Mouse (Mus musculus): ENCODE measurements around the gene Mtch1. TPM values are rescaled to one million over a fixed set of nuclear protein-coding genes. Genes with fewer than 3 reads are reported as not detected.

Mtch1 gene
- polyA plus RNA-seq, 2 experiments = 54.3 to 61.1 TPM

- no peak overlapping the region for H3K27ac ChIP-seq
- ATAC-seq (ENCODE audit: insufficient read depth) (no peak), DNase-seq (ENCODE audit: low read depth in 3 of 3, low spot score in 3 of 3) (no peak)
- 73% methylated on average over 7 of the region's 7 CpGs for WGBS (ENCODE audit: insufficient replicate concordance)
- H3K36me3 ChIP-seq (replicated peaks; ENCODE audit: control insufficient read depth, insufficient read depth, low read depth) = peaks cover 5% of the 10 kb centered on the region; the same call in 1 of the 2 replicates
- peaks cover 0 to 3% of the 10 kb centered on the region in 2 experiments; a peak in 1 of 4 replicates for H3K4me1 ChIP-seq (replicated peaks; ENCODE audit: control insufficient read depth in 2 of 2, insufficient read depth in 2 of 2, low read length in 1 of 2)
- H3K4me3 ChIP-seq (ENCODE audit: insufficient read depth in 1 of 2, low read depth in 2 of 2, low read length in 2 of 2) = no peak overlapping the region
- no peaks in the 10 kb centered on the region for H3K9me3 ChIP-seq (ENCODE audit: control insufficient read depth, low read length)
- H3K4me2 ChIP-seq (ENCODE audit: low read depth) = no peak overlapping the region
- H3K9ac ChIP-seq (replicated peaks) = no peak overlapping the region
- no peaks in the 10 kb centered on the region for H3K27me3 ChIP-seq (ENCODE audit: control insufficient read depth, insufficient read depth, low read length)
- TF ChIP-seq EP300 (IDR thresholded peaks at IDR 0.05; ENCODE audit: low read depth) = no peak
- no peak for TF ChIP-seq CTCF (IDR thresholded peaks at IDR 0.05; ENCODE audit: low read depth)
These were observed 55.9 kb downstream of the Mtch1 start for GRCm38 (mm10) chr17:29291793-29292192.

GRCm38 (mm10) chr17:29282216-29282952 is 65.3 kb downstream of the Mtch1 start:
- Histone ChIP-seq H3K4me3 (ENCODE audit: insufficient read depth in 1 of 2, low read depth in 2 of 2, low read length in 2 of 2) (no peak overlapping the region), H3K9me3 (ENCODE audit: control insufficient read depth, low read length) (no peaks in the 10 kb centered on the region), H3K27ac (no peak overlapping the region), H3K4me2 (ENCODE audit: low read depth) (no peak overlapping the region), H3K27me3 (ENCODE audit: control insufficient read depth, insufficient read depth, low read length) (no peaks in the 10 kb centered on the region), H3K36me3 (replicated peaks; ENCODE audit: control insufficient read depth, insufficient read depth, low read depth) (no peaks in the 10 kb centered on the region; the same call in 1 of the 2 replicates), H3K4me1 (replicated peaks; ENCODE audit: control insufficient read depth in 2 of 2, insufficient read depth in 2 of 2, low read length in 1 of 2) (no peaks in the 10 kb centered on the region), H3K9ac (replicated peaks) (no peak overlapping the region)
- DNase-seq (ENCODE audit: low read depth in 3 of 3, low spot score in 3 of 3) (no peak), ATAC-seq (ENCODE audit: insufficient read depth) (no peak)
- WGBS (ENCODE audit: insufficient replicate concordance) = 84% methylated on average over 21 of the region's 21 CpGs
- TF ChIP-seq EP300 (IDR thresholded peaks at IDR 0.05; ENCODE audit: low read depth) (no peak), CTCF (IDR thresholded peaks at IDR 0.05; ENCODE audit: low read depth) (no peak)

Other genes with a start within 250 kb of the Mtch1 start
- gene Rab44, start 233.8 kb downstream of the Mtch1 start, polyA plus RNA-seq (2012; rRNA removed) = 11.5 and 12.8 TPM in 2 replicates
- 3.7 and 4.1 TPM in 2 replicates for gene Rab44, start 233.8 kb downstream of the Mtch1 start, polyA plus RNA-seq (2014; fragmentation: Nextera tagmentation; extraction: Ambion mirVana)
- 0.06 and 0.12 TPM in 2 replicates for gene Cpne5, start 109.8 kb downstream of the Mtch1 start, polyA plus RNA-seq (2012; rRNA removed)
- gene Cpne5, start 109.8 kb downstream of the Mtch1 start, polyA plus RNA-seq (2014; fragmentation: Nextera tagmentation; extraction: Ambion mirVana) = 0.16 and 0.28 TPM in 2 replicates
- gene Ppil1, start 83.7 kb downstream of the Mtch1 start, polyA plus RNA-seq (2012; rRNA removed) = 46.2 and 47.9 TPM in 2 replicates
- gene Ppil1, start 83.7 kb downstream of the Mtch1 start, polyA plus RNA-seq (2014; fragmentation: Nextera tagmentation; extraction: Ambion mirVana) = 84.7 and 87.3 TPM in 2 replicates
- 26.1 and 27.4 TPM in 2 replicates for gene BC004004, start 79.1 kb downstream of the Mtch1 start, polyA plus RNA-seq (2012; rRNA removed)
- gene BC004004, start 79.1 kb downstream of the Mtch1 start, polyA plus RNA-seq (2014; fragmentation: Nextera tagmentation; extraction: Ambion mirVana) = 57.7 and 58.1 TPM in 2 replicates
- gene Pi16, start 30.3 kb downstream of the Mtch1 start, polyA plus RNA-seq (2012; rRNA removed) = 0.90 and 0.97 TPM in 2 replicates
- gene Pi16, start 30.3 kb downstream of the Mtch1 start, polyA plus RNA-seq (2014; fragmentation: Nextera tagmentation; extraction: Ambion mirVana) = 0.39 and 0.52 TPM in 2 replicates
- gene Fgd2, start 13.0 kb upstream of the Mtch1 start, polyA plus RNA-seq (2012; rRNA removed) = 8.5 and 8.6 TPM in 2 replicates
- 3.8 and 4.0 TPM in 2 replicates for gene Fgd2, start 13.0 kb upstream of the Mtch1 start, polyA plus RNA-seq (2014; fragmentation: Nextera tagmentation; extraction: Ambion mirVana)
- gene Pim1, start 142.8 kb upstream of the Mtch1 start, polyA plus RNA-seq (2012; rRNA removed) = 61.4 and 64.5 TPM in 2 replicates
- 60.4 and 69.9 TPM in 2 replicates for gene Pim1, start 142.8 kb upstream of the Mtch1 start, polyA plus RNA-seq (2014; fragmentation: Nextera tagmentation; extraction: Ambion mirVana)
- gene Gm17657, start 201.7 kb upstream of the Mtch1 start, polyA plus RNA-seq (2012; rRNA removed) = not detected in 2 replicates
- gene Gm17657, start 201.7 kb upstream of the Mtch1 start, polyA plus RNA-seq (2014; fragmentation: Nextera tagmentation; extraction: Ambion mirVana) = not detected in 2 replicates
- 3.3 and 3.6 TPM in 2 replicates for gene Tbc1d22b, start 201.9 kb upstream of the Mtch1 start, polyA plus RNA-seq (2012; rRNA removed)
- gene Tbc1d22b, start 201.9 kb upstream of the Mtch1 start, polyA plus RNA-seq (2014; fragmentation: Nextera tagmentation; extraction: Ambion mirVana) = 2.3 and 2.9 TPM in 2 replicates
- gene Tmem217, start 204.5 kb upstream of the Mtch1 start, polyA plus RNA-seq (2012; rRNA removed) = 0.09 TPM in 1 of 2 replicates, not detected in the other
- gene Tmem217, start 204.5 kb upstream of the Mtch1 start, polyA plus RNA-seq (2014; fragmentation: Nextera tagmentation; extraction: Ambion mirVana) = not detected in 2 replicates

Measured in liver, embryonic 14.5 days (tissue).